Comparison of ENCODE assay signal across 13 mouse cellular contexts in genomic region chr10:81052577-81052976, GRCm38 (mm10). TPM values are rescaled to one million over a fixed set of nuclear protein-coding genes. Genes with fewer than 3 reads are reported as not detected.
"Had no signal": no experiment of that assay in that cellular context is flagged by ENCODE, and none has a peak within 500 bp of the region (broad histone marks: within the 10 kb centered on the region; RNA-seq: fewer than 3 reads in every experiment).

No protein-coding gene starts in this region.

- DNase-seq: kidney, postnatal 14 days; kidney, postnatal 4 days; layer of hippocampus, adult 9-11 months; liver; lung, adult 18-20 months; lung, postnatal 10 days; lung, postnatal 36 days; thymus, adult 18-20 months; thymus, postnatal 14 days; thymus, postnatal 4 days had no signal

RNA-seq across cellular contexts. Expression of gene Diras1, which starts 27.1 kb away (rescaled TPM):
- total RNA-seq: neutrophil, adult 5-6 weeks had no signal
- polyA plus RNA-seq: liver, embryonic 12.5 days had no signal

RNA-seq across cellular contexts. Expression of gene Gng7, which starts 37.8 kb away (rescaled TPM):
- total RNA-seq: monocyte, adult 5-6 weeks; neutrophil, adult 5-6 weeks had no signal
